Mouse (Mus musculus) midbrain, embryonic 11.5 days (tissue): ENCODE results near the gene Stim2. TPM values are rescaled to one million over a fixed set of nuclear protein-coding genes. Genes with fewer than 3 reads are reported as not detected.

Experiments
- ATAC-seq: fragments of 200-750 bp; cut with Nextera tagmentation; 2 replicates; pipeline ENCODE4 v1.8.0; 2017; ENCODE audit warnings: moderate TSS enrichment, moderate library complexity; ENCODE audit not compliant: low FRiP score
- DNase-seq: peaks from one replicate; pipeline ENCODE4 v3.0.0; 2015; ENCODE audit warnings: low spot score; ENCODE audit errors: missing footprints
- H3K27ac ChIP-seq: fragments of 300-500 bp; sonication (generic); 2 replicates; pipeline ENCODE4 v1.5.1; 2014; ENCODE audit warnings: low read depth, low read length
- H3K27me3 ChIP-seq: fragments of 300-500 bp; sonication (generic); 2 replicates; pipeline ENCODE4 v1.6.1; 2014; ENCODE audit warnings: mild to moderate bottlenecking, low read length, moderate library complexity, mixed read lengths; ENCODE audit not compliant: control insufficient read depth, insufficient read depth
- H3K36me3 ChIP-seq: fragments of 300-500 bp; sonication (generic); 2 replicates; pipeline ENCODE4 v1.6.1; 2014; ENCODE audit warnings: mild to moderate bottlenecking, low read length, moderate library complexity, mixed read lengths; ENCODE audit not compliant: control insufficient read depth, insufficient read depth
- H3K4me1 ChIP-seq: fragments of 300-500 bp; sonication (generic); 2 replicates; pipeline ENCODE4 v1.6.1; 2014; ENCODE audit warnings: low read length; ENCODE audit not compliant: control insufficient read depth, insufficient read depth
- H3K4me2 ChIP-seq: fragments of 300-500 bp; sonication (generic); 2 replicates; pipeline ENCODE4 v1.6.1; 2014; ENCODE audit warnings: mild to moderate bottlenecking, moderate library complexity
- H3K4me3 ChIP-seq: fragments of 300-500 bp; sonication (generic); 2 replicates; pipeline ENCODE4 v1.5.1; 2014; ENCODE audit warnings: low read depth, low read length
- H3K9ac ChIP-seq: fragments of 300-500 bp; sonication (generic); 2 replicates; pipeline ENCODE4 v1.6.1; 2014; ENCODE audit warnings: low read length
- H3K9me3 ChIP-seq: fragments of 300-500 bp; sonication (generic); 2 replicates; pipeline ENCODE4 v1.6.1; 2016; ENCODE audit warnings: low read length; ENCODE audit not compliant: control insufficient read depth
- WGBS: fragments of 180-500 bp; shearing (Covaris S2); extraction: QIAGEN DNeasy Blood & Tissue Kit; methylation state at CpG from one replicate; pipeline ENCODE4 v1.1.7; 2014; 5-methylcytosine and 5-hydroxymethylcytosine counted together
- polyA plus RNA-seq: library from polyadenylated mRNA; unstranded; fragments of >200 nt; fragmentation: Nextera tagmentation; extraction: Ambion mirVana; gene quantifications from 2 replicates; pipeline ENCODE4 v1.2.1, GENCODE M21; 2014

Stim2 gene
- polyA plus RNA-seq, 1 experiment from 2014 or later = 23.1 TPM

- WGBS = 53% methylated on average over 4 of the region's 4 CpGs
- Histone ChIP-seq H3K4me3 (no peak overlapping the region), H3K36me3 (no peaks in the 10 kb centered on the region), H3K27ac (no peak overlapping the region), H3K9ac (no peak overlapping the region), H3K4me1 (no peaks in the 10 kb centered on the region), H3K9me3 (no peaks in the 10 kb centered on the region), H3K27me3 (no peaks in the 10 kb centered on the region), H3K4me2 (no peak overlapping the region)
- ATAC-seq (no peak), DNase-seq (peak; percentile 81)
Measured at GRCm38 (mm10) chr5:54049145-54049733, 50.9 kb downstream of the Stim2 start.

- Histone ChIP-seq H3K27ac (no peak overlapping the region), H3K9ac (no peak overlapping the region), H3K4me1 (no peaks in the 10 kb centered on the region), H3K4me3 (no peak overlapping the region), H3K36me3 (no peaks in the 10 kb centered on the region), H3K27me3 (no peaks in the 10 kb centered on the region), H3K9me3 (no peaks in the 10 kb centered on the region), H3K4me2 (no peak overlapping the region)
- DNase-seq = peak; percentile 64
- 83% methylated on average over 5 of the region's 5 CpGs for WGBS
- no peak for ATAC-seq
Measured at GRCm38 (mm10) chr5:54049940-54050339, 51.6 kb downstream of the Stim2 start.

GRCm38 (mm10) chr5:54051056-54051455 is 52.8 kb downstream of the Stim2 start:
- Histone ChIP-seq H3K27ac (no peak overlapping the region), H3K9me3 (no peaks in the 10 kb centered on the region), H3K36me3 (no peaks in the 10 kb centered on the region; the same call in 1 of the 2 replicates), H3K9ac (no peak overlapping the region), H3K4me3 (no peak overlapping the region), H3K4me2 (no peak overlapping the region), H3K27me3 (no peaks in the 10 kb centered on the region), H3K4me1 (no peaks in the 10 kb centered on the region)
- 83% methylated on average over 3 of the region's 3 CpGs for WGBS
- ATAC-seq (no peak), DNase-seq (no peak)

- H3K27me3 ChIP-seq = no peaks in the 10 kb centered on the region
- ATAC-seq (no peak), DNase-seq (no peak)
- H3K9me3 ChIP-seq = no peaks in the 10 kb centered on the region
- H3K27ac ChIP-seq = no peak overlapping the region
- H3K9ac ChIP-seq = no peak overlapping the region
- no peaks in the 10 kb centered on the region; the same call in 1 of the 2 replicates for H3K36me3 ChIP-seq
- H3K4me3 ChIP-seq = no peak overlapping the region
- no peaks in the 10 kb centered on the region for H3K4me1 ChIP-seq
- whole genome bisulfite sequencing = 92% methylated on average over 6 of the region's 6 CpGs
- H3K4me2 ChIP-seq = no peak overlapping the region
Measured at GRCm38 (mm10) chr5:54052205-54052604, 53.9 kb downstream of the Stim2 start.

GRCm38 (mm10) chr5:54053673-54054366 is 55.5 kb downstream of the Stim2 start:
- Histone ChIP-seq H3K36me3 (no peaks in the 10 kb centered on the region; the same call in 1 of the 2 replicates), H3K27ac (no peak overlapping the region), H3K4me3 (no peak overlapping the region), H3K27me3 (no peaks in the 10 kb centered on the region), H3K4me1 (no peaks in the 10 kb centered on the region), H3K9me3 (no peaks in the 10 kb centered on the region), H3K9ac (no peak overlapping the region), H3K4me2 (no peak overlapping the region)
- DNase-seq = peak; percentile 69
- ATAC-seq = no peak
- 90% methylated on average over 7 of the region's 7 CpGs for WGBS

GRCm38 (mm10) chr5:54056266-54056665 is 58.0 kb downstream of the Stim2 start:
- DNase-seq (peak; percentile 41), ATAC-seq (no peak)
- H3K27me3 ChIP-seq = no peaks in the 10 kb centered on the region
- no peak overlapping the region for H3K27ac ChIP-seq
- no peak overlapping the region for H3K4me3 ChIP-seq
- H3K9ac ChIP-seq = no peak overlapping the region
- no peak overlapping the region for H3K4me2 ChIP-seq
- H3K36me3 ChIP-seq = no peaks in the 10 kb centered on the region; the same call in 1 of the 2 replicates
- no peaks in the 10 kb centered on the region for H3K4me1 ChIP-seq
- 89% methylated on average over 6 of the region's 6 CpGs for WGBS
- no peaks in the 10 kb centered on the region for H3K9me3 ChIP-seq

GRCm38 (mm10) chr5:54059998-54060397 is 61.7 kb downstream of the Stim2 start:
- Histone ChIP-seq H3K36me3 (no peaks in the 10 kb centered on the region; the same call in 1 of the 2 replicates), H3K27me3 (no peaks in the 10 kb centered on the region), H3K9ac (no peak overlapping the region), H3K4me1 (no peaks in the 10 kb centered on the region), H3K4me2 (no peak overlapping the region), H3K9me3 (no peaks in the 10 kb centered on the region), H3K4me3 (no peak overlapping the region), H3K27ac (no peak overlapping the region)
- DNase-seq (peak; percentile 75), ATAC-seq (no peak)
- 94% methylated on average over 6 of the region's 6 CpGs for WGBS

- no peak for DNase-seq
- Histone ChIP-seq H3K4me2 (no peak overlapping the region), H3K36me3 (no peaks in the 10 kb centered on the region), H3K4me1 (no peaks in the 10 kb centered on the region), H3K4me3 (no peak overlapping the region), H3K27me3 (no peaks in the 10 kb centered on the region), H3K9ac (no peak overlapping the region), H3K27ac (no peak overlapping the region), H3K9me3 (no peaks in the 10 kb centered on the region)
- ATAC-seq = no peak
- 88% methylated on average over 7 of the region's 7 CpGs for WGBS
Measured at GRCm38 (mm10) chr5:54062079-54062478, 63.8 kb downstream of the Stim2 start.

- Histone ChIP-seq H3K27ac (no peak overlapping the region), H3K4me2 (no peak overlapping the region), H3K4me3 (no peak overlapping the region), H3K9me3 (no peaks in the 10 kb centered on the region), H3K9ac (no peak overlapping the region), H3K4me1 (no peaks in the 10 kb centered on the region), H3K36me3 (no peaks in the 10 kb centered on the region), H3K27me3 (no peaks in the 10 kb centered on the region)
- WGBS = 91% methylated on average over 3 of the region's 3 CpGs
- DNase-seq = no peak
- ATAC-seq = no peak
Measured at GRCm38 (mm10) chr5:54067591-54067990, 69.3 kb downstream of the Stim2 start.
